Mouse (Mus musculus) gastrocnemius, adult 2 months (tissue): Measurements from ENCODE around the gene Cdh23. TPM values are rescaled to one million over a fixed set of nuclear protein-coding genes. Genes with fewer than 3 reads are reported as not detected.
A peak's percentile ranks its signal among the peaks of the same experiment; 100 is the strongest.

Experiments used
- DNase-seq: peaks from one replicate; pipeline ENCODE4 v3.0.0; 2022
- H3K27ac ChIP-seq: fragments of 200-600 bp; 2 replicates; pipeline ENCODE4 v1.8.1; 2022; ENCODE audit warnings: mild to moderate bottlenecking
- H3K4me3 ChIP-seq: fragments of 200-600 bp; 2 replicates; pipeline ENCODE4 v1.8.1; 2022; ENCODE audit warnings: mild to moderate bottlenecking, moderate library complexity
- CTCF ChIP-seq: fragments of 200-600 bp; IDR thresholded peaks from 2 replicates; pipeline ENCODE4 v1.8.1; 2022; ENCODE audit warnings: antibody characterized with exemption, mild to moderate bottlenecking, moderate library complexity
- intact Hi-C: fragments of 180-260 bp; cut with DNase I; formaldehyde crosslinking; loops from one replicate; pipeline ENCODE4 v1.15.1; 2025
- total RNA-seq, 2 experiments: library from RNA; stranded (reverse); gene quantifications; 2 replicates each; pipeline ENCODE4 v1.2.3; 2021

Gene Cdh23
- total RNA-seq, 2 experiments from 2014 or later, result 1.8 to 2.8 TPM

GRCm38 (mm10) chr10:60367904-60368303 lies 328.4 kb downstream of the Cdh23 start:
- H3K27ac ChIP-seq, result 0 out of 2 replicates have a peak overlapping the region, but pooled peaks have one; percentile 5
- TF ChIP-seq CTCF, result no peak
- intact Hi-C loops, result no loop called here
- H3K4me3 ChIP-seq, result no peak overlapping the region
- no peak for DNase-seq

- intact Hi-C loops, result no loop called here
- H3K4me3 ChIP-seq, result no peak overlapping the region
- no peak for TF ChIP-seq CTCF
- no peak for DNase-seq
- no peak overlapping the region for H3K27ac ChIP-seq
These were observed 329.1 kb downstream of the Cdh23 start for GRCm38 (mm10) chr10:60367145-60367544.

DNA sequence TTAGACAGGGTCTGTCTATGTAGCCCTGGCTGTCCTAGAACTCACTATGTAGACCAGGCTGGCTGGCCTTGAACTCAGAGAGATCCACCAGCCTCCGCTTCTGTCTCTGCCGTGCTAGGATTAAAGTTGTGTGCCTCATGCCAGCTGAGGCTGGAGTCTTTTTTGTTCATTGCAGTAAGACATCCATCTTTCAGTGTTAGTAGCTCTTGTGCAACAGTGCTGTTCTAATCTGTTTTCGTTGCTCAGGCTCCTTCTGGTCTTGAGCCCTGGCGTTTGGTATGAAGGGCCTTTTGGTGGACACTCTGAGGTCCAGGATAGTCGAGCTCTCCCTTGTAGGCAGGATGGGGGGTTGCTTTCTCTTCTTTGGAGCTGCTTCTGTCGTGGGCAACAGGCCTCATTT lies 332.9 kb downstream of the Cdh23 start:
- DNase-seq, result no peak
- intact Hi-C loops, result no loop called here
- Histone ChIP-seq H3K4me3 (no peak overlapping the region), H3K27ac (peak overlapping the region; percentile 28; the same call in 1 of the 2 replicates)
- TF ChIP-seq CTCF, result no peak

DNA sequence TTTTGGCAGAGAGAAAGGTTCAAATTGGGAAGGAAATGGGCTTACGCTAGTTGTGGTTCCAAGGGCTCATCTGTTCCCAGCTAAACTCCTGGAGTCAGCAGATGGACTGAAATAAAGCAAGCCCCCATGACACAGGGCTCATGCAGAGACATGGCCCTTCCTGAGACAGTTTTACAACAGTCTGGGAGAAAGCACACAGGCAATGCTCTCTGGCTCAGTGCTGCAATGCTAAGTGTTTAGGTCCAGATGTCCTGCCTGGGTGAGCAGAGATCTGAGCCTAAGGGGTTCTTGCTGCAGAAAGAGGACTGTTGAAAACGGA lies 334.0 kb downstream of the Cdh23 start:
- Histone ChIP-seq H3K27ac (peak overlapping the region; percentile 28; the same call in 1 of the 2 replicates), H3K4me3 (no peak overlapping the region)
- intact Hi-C loops, result no loop called here
- no peak for DNase-seq
- TF ChIP-seq CTCF, result no peak

- DNase-seq, result peak; percentile 26
- Histone ChIP-seq H3K27ac (peak overlapping the region; percentile 28), H3K4me3 (peak overlapping the region; percentile 17; the same call in 1 of the 2 replicates)
- intact Hi-C loops, result no loop called here
- TF ChIP-seq CTCF, result no peak
These were observed 334.5 kb downstream of the Cdh23 start for GRCm38 (mm10) chr10:60361615-60362309.

DNA sequence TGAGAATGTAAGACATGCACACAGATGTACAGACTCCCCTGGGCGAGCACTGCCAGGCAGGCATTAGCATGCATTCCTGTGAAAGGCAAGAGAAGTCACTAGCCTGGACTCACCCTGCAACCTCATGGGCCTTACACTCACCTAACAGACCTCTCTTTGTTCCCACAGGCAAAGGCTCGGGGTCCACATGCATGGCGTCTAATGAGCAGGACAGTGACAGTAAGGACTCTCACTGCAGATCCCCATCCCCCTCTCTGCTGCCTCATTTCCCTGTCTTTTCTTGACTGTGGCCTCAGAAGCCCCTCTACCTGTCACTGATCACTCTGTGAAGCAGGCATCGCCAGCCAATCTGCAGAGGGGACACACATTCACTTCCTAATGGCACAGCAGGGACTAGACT lies 337.5 kb downstream of the Cdh23 start:
- Histone ChIP-seq H3K4me3 (no peak overlapping the region), H3K27ac (no peak overlapping the region)
- intact Hi-C loops, result no loop called here
- DNase-seq, result peak; percentile 11
- no peak for TF ChIP-seq CTCF

GRCm38 (mm10) chr10:60357901-60358300 lies 338.4 kb downstream of the Cdh23 start:
- Histone ChIP-seq H3K27ac (peak overlapping the region; percentile 78), H3K4me3 (no peak overlapping the region)
- DNase-seq, result no peak
- no peak for TF ChIP-seq CTCF
- intact Hi-C loops, result no loop called here

- Histone ChIP-seq H3K4me3 (no peak overlapping the region), H3K27ac (peak overlapping the region; percentile 78)
- peak; percentile 92 for DNase-seq
- intact Hi-C loops, result no loop called here
- TF ChIP-seq CTCF, result no peak
These were observed 338.8 kb downstream of the Cdh23 start for GRCm38 (mm10) chr10:60357441-60357840.

DNA sequence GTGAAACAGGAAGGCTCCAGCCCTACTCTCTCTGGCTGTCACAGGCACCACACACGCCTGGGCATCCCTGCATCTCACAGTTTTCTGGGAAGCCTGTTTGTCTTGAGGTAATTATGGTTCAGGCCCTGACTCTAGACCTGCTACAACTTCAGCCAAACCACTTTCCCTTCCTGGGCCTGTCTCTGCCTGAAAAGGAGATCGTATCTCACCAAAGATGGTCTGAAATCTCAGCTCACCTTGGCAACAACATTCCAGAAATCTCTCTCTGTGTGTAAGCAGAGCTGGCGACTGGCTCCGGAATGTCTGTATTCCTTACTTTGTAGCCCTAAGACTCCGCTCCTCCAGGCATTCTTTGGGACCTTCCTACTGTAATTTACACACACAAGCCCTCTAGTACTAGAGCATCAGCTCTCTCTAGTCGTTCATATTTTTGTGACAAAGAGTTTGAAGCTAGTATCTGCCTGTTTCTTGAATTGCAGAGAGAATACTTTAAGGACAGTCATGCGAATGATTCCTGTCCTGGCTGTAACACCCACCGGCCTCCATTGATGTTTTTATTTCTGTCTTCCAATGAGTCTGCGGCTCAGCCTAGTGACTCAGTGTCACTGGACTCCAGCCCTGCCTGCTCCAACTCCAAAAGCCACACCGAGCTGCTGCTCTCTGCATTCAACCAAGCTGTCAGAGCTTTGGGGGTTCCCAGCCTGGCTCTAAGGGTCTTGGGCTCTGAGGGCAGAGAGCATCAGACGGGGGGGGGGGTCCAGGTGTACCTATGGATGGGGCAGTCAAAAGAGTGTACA lies 341.2 kb downstream of the Cdh23 start:
- peak overlapping the region; percentile 78 for H3K27ac ChIP-seq
- DNase-seq, result peak; percentile 72
- TF ChIP-seq CTCF, result no peak
- no peak overlapping the region for H3K4me3 ChIP-seq
- intact Hi-C loops, result no loop called here

- intact Hi-C loops, result no loop called here
- no peak overlapping the region for H3K4me3 ChIP-seq
- H3K27ac ChIP-seq, result peak overlapping the region; percentile 78
- no peak for DNase-seq
- no peak for TF ChIP-seq CTCF
These were observed 342.3 kb downstream of the Cdh23 start for GRCm38 (mm10) chr10:60354003-60354325.

DNA sequence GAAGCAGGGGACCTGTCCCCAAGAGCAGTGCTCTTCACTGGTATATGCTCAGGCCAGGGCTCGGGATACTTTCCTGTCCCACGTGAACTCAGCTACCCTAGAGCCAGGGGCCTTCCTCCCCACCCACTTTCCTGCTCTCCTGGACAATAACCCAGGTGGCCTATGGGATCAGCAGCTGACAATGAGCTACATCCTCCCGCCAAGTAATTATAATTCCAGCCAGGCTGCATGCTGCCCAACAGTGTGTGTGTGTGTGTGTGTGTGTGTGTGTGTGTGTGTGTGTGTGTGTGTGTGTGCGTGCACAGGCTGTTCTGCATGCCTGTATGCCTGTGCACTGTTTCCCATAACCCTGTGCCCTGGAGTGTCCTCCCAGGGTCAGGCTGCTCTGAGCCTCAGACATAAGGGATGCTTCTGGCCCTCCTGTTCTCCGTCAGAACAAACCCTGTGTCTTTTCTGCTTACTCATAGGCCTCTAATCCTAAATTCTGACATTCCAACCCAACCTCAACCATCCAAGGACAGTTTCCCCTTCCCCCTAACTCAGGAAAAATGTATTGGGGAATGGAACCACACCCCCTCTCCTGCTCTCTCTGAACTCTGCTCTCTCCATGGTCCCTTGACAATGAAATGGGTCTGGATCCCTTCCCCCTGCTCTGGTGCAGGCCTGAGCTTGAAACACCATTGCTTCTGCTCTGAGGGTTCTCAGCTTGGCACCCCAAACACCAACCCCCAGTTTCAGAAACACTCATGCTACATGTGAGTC lies 342.9 kb downstream of the Cdh23 start:
- Histone ChIP-seq H3K4me3 (peak overlapping the region; percentile 26; the same call in 1 of the 2 replicates), H3K27ac (peak overlapping the region; percentile 92)
- intact Hi-C loops, result no loop called here
- peak; percentile 43 for DNase-seq
- TF ChIP-seq CTCF, result no peak

- DNase-seq, result peak; percentile 83
- no peak for TF ChIP-seq CTCF
- Histone ChIP-seq H3K27ac (peak overlapping the region; percentile 92), H3K4me3 (peak overlapping the region; percentile 78)
- intact Hi-C loops, result no loop called here
These were observed 344.4 kb downstream of the Cdh23 start for GRCm38 (mm10) chr10:60351761-60352455.
